Mouse (Mus musculus) ZHBTc4 (cell line): ENCODE data around the gene Galt.
A peak's percentile ranks its signal among the peaks of the same experiment; 100 is the strongest.
"Not testable (repeated sequence)": the region's sequence is repeated elsewhere in the genome, so short reads cannot be mapped to it uniquely, and the experiment has no call there.

Experiments
- DNase-seq: peaks from one replicate; pipeline ENCODE4 v3.0.0-alpha.2; 2011; ENCODE audit warnings: low read depth, low spot score

Gene Galt

GRCm38 (mm10) chr4:41740380-41741157, 14.5 kb upstream of the Galt start:
- DNase-seq, result peak; percentile 25

- peak; percentile 99 for DNase-seq
Measured at GRCm38 (mm10) chr4:41741158-41741560, 13.9 kb upstream of the Galt start.

- DNase-seq, result no peak
Measured at GRCm38 (mm10) chr4:41744131-41744530, 10.9 kb upstream of the Galt start.

- no peak for DNase-seq
Measured at GRCm38 (mm10) chr4:41745021-41745420, 10.0 kb upstream of the Galt start.

GRCm38 (mm10) chr4:41755338-41756305, 594 bp downstream of the Galt start, which contains the start of gene Sigmar1:
Gene Sigmar1, minus strand, starts transcription at chr4:41756157.
- DNase-seq, result peak; percentile 98

- no peak for DNase-seq
Measured at GRCm38 (mm10) chr4:41756440-41756839, 1.4 kb downstream of the Galt start.

- peak; percentile 26 for DNase-seq
Measured at GRCm38 (mm10) chr4:41757321-41757720, 2.3 kb downstream of the Galt start.

GRCm38 (mm10) chr4:41758021-41758420, 3.0 kb downstream of the Galt start:
- no peak for DNase-seq

GRCm38 (mm10) chr4:41758701-41759100, 3.7 kb downstream of the Galt start:
- DNase-seq, result no peak

GRCm38 (mm10) chr4:41759206-41759605, 4.2 kb downstream of the Galt start:
- no peak for DNase-seq

GRCm38 (mm10) chr4:41759656-41760287, 4.7 kb downstream of the Galt start:
- DNase-seq, result peak; percentile 59

GRCm38 (mm10) chr4:41760288-41760721, 5.3 kb downstream of the Galt start:
- peak; percentile 96 for DNase-seq

- DNase-seq, result no peak
Measured at GRCm38 (mm10) chr4:41760911-41761310, 5.9 kb downstream of the Galt start.

GRCm38 (mm10) chr4:41761680-41762079, 6.7 kb downstream of the Galt start:
- DNase-seq, result no peak

- no peak for DNase-seq
Measured at GRCm38 (mm10) chr4:41762099-41762687, 7.2 kb downstream of the Galt start.

- DNase-seq, result not testable (repeated sequence)
Measured at GRCm38 (mm10) chr4:41762688-41763114, 7.7 kb downstream of the Galt start.

GRCm38 (mm10) chr4:41763176-41763575, 8.1 kb downstream of the Galt start:
- not testable (repeated sequence) for DNase-seq

- DNase-seq, result not testable (repeated sequence)
Measured at GRCm38 (mm10) chr4:41767301-41767700, 12.3 kb downstream of the Galt start.

- peak; percentile 42 for DNase-seq
Measured at GRCm38 (mm10) chr4:41772946-41773345, 17.9 kb downstream of the Galt start.

GRCm38 (mm10) chr4:41773502-41773901, 18.5 kb downstream of the Galt start:
- DNase-seq, result peak; percentile 88

- DNase-seq, result peak; percentile 92
Measured at GRCm38 (mm10) chr4:41774002-41774401, 19.0 kb downstream of the Galt start, which contains the start of gene Ccl27a. Gene Ccl27a, minus strand, starts transcription at chr4:41774247.
